Mouse (Mus musculus): Measurements from ENCODE around the gene Rasgrp2.

Rasgrp2 gene

GRCm38 (mm10) chr19:6399285-6400095 is at the start of gene Rasgrp2:
Gene Rasgrp2 (plus strand): TSS chr19:6399340.
- no peak for DNase-seq (ENCODE audit: low read depth)

- DNase-seq (ENCODE audit: low read depth): no peak
These were observed 47.6 kb upstream of the Rasgrp2 start for GRCm38 (mm10) chr19:6351431-6352106.

- no peak for DNase-seq (ENCODE audit: low read depth)
These were observed 47.0 kb upstream of the Rasgrp2 start for GRCm38 (mm10) chr19:6352107-6352505.

- DNase-seq (ENCODE audit: low read depth): no peak
These were observed 45.1 kb upstream of the Rasgrp2 start for GRCm38 (mm10) chr19:6354030-6354429.

GRCm38 (mm10) chr19:6361291-6361690 is 37.8 kb upstream of the Rasgrp2 start:
- no peak for DNase-seq (ENCODE audit: low read depth)

GRCm38 (mm10) chr19:6363091-6363410 is 36.1 kb upstream of the Rasgrp2 start:
- DNase-seq (ENCODE audit: low read depth): no peak

- peak; percentile 99 for DNase-seq (ENCODE audit: low read depth)
These were observed 35.5 kb upstream of the Rasgrp2 start, which contains the start of gene Sf1 for GRCm38 (mm10) chr19:6363411-6364240. Gene Sf1 (plus strand): TSS chr19:6363690.

- DNase-seq (ENCODE audit: low read depth): peak; percentile 86
These were observed 34.8 kb upstream of the Rasgrp2 start for GRCm38 (mm10) chr19:6364317-6364725.

- DNase-seq (ENCODE audit: low read depth): no peak
These were observed 34.3 kb upstream of the Rasgrp2 start for GRCm38 (mm10) chr19:6364842-6365241.

- no peak for DNase-seq (ENCODE audit: low read depth)
These were observed 29.0 kb upstream of the Rasgrp2 start for GRCm38 (mm10) chr19:6370175-6370574.

GRCm38 (mm10) chr19:6372433-6372832 is 26.7 kb upstream of the Rasgrp2 start:
- no peak for DNase-seq (ENCODE audit: low read depth)

GRCm38 (mm10) chr19:6373539-6374400 is 25.4 kb upstream of the Rasgrp2 start:
- DNase-seq (ENCODE audit: low read depth): peak; percentile 54

- DNase-seq (ENCODE audit: low read depth): no peak
These were observed 24.6 kb upstream of the Rasgrp2 start for GRCm38 (mm10) chr19:6374571-6374970.

- no peak for DNase-seq (ENCODE audit: low read depth)
These were observed 23.5 kb upstream of the Rasgrp2 start for GRCm38 (mm10) chr19:6375423-6376254.

GRCm38 (mm10) chr19:6376255-6376564 is 22.9 kb upstream of the Rasgrp2 start:
- DNase-seq (ENCODE audit: low read depth): no peak

- no peak for DNase-seq (ENCODE audit: low read depth)
These were observed 22.5 kb upstream of the Rasgrp2 start for GRCm38 (mm10) chr19:6376643-6377042.

GRCm38 (mm10) chr19:6377327-6378040 is 21.7 kb upstream of the Rasgrp2 start:
- DNase-seq (ENCODE audit: low read depth): no peak

- no peak for DNase-seq (ENCODE audit: low read depth)
These were observed 18.6 kb upstream of the Rasgrp2 start for GRCm38 (mm10) chr19:6380411-6381166.

- DNase-seq (ENCODE audit: low read depth): no peak
These were observed 17.9 kb upstream of the Rasgrp2 start for GRCm38 (mm10) chr19:6381238-6381637.
